Mouse (Mus musculus) urinary bladder, postnatal 10 days (tissue): ENCODE results near the gene Spaca4.

Experiments
- DNase-seq: peaks from one replicate; pipeline ENCODE4 v3.0.0; 2022; ENCODE audit warnings: low spot score

Gene Spaca4

DNA sequence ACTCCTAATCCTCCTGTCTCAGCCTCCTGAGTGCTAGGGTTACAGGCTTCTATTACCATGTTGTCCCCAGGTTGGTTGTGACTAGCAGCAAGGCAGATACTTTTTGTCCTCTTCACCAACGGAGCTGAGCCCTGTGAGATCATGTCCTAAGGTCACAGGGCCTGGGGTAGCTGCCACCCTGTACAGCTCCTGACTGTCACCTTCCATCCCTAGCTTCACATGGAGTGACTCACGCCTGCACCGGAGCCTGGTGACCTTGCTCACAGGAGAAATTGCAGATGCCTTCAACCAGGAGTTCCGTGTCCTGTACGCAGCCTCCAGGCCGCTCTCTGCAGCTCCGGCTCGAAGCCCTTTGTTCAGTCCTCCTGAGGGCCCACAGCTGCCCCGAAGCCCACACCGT lies 806 bp upstream of the Spaca4 start:
- DNase-seq: no peak

DNA sequence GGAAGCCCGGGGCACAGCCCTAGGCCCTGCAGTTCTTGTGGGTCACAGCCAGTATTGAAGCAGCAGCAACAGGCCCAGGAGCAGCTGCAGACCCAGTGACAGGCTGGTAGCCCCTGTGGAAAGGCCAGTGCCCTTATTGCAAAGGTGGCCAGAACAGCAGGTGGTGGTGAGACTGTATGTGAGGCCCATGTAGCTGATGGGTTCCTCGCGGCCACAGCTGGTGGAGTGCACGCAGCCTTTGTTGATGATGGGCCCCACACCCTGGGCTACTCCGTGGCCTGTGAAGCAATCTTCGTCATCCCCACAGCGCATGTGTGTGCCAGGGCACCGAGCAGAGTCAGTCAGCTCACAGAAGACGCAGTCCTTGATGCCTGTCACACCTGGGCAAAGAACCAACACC lies 462 bp downstream of the Spaca4 start:
- no peak for DNase-seq

- no peak for DNase-seq
Observed at GRCm38 (mm10) chr7:45723781-45724180, 1.8 kb downstream of the Spaca4 start.

DNA sequence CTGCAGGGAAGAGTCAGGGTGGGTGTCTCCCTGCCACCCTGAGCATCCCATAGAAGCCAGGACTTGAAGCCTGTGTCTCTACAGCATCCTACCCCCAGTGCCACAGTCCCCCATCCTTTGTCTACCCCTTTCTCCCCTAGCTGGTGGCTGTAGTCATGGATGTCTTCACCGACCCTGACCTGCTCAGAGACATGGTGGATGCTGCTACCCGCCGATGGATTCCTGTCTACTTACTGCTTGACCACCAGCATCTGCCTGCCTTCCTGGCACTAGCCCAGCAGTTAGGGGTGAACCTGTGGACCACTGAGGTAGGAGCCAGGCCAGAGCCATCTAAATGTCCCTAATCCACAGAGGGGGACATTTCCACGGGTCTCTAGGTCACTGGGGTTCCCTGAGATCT lies 2.3 kb downstream of the Spaca4 start:
- no peak for DNase-seq

DNA sequence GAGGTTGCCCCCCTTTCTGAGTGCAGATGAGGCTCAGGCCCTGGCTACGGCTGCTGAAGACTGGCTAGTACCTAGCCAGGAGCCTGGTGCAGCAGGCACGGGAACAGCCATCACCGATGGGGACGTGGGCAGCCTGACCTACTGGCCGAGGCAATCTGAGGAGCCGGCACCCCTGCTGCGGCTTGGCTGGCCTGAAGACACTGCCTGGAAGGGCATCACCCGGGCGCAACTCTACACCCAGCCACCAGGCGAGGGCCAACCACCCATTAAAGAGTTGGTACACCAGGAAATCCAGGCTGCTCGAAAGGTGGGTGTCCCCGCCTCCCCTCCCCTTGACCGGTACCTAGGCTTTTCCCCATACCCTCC lies 3.3 kb downstream of the Spaca4 start:
- DNase-seq: no peak

DNA sequence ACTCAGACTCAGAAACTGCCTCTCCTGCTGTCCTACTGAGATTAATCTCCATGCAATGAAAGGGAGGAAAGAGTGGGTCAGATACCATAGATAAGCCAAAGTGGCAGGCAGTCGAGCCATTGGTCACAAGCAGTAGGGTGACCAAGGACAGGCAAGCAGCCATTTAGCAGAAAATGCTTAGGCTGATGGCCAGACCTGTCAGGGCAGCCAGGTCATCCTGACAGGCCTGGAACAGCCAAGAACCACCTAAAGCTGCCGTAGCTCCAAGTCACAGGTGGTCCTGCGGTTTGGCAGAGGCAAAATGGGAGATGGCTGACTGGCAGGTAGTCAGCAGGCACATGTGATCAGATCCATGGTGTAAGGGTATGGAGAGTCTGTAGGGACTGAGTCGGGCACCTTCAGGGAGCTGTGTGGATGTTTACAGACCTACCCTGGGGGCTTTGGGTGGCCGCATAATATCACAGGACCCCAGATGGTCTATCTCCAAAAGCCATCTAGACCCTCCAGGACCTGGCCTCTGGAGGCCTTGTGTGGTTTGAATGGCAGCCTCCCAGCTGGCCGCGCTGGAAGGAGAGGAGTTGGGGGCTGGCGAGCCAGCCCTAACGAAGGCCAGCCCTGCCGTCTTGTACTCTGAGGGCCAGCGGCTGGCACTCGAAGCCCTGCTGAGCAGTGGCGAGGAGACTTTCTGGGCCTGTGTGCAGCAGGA lies 3.8 kb downstream of the Spaca4 start:
- DNase-seq: no peak

DNA sequence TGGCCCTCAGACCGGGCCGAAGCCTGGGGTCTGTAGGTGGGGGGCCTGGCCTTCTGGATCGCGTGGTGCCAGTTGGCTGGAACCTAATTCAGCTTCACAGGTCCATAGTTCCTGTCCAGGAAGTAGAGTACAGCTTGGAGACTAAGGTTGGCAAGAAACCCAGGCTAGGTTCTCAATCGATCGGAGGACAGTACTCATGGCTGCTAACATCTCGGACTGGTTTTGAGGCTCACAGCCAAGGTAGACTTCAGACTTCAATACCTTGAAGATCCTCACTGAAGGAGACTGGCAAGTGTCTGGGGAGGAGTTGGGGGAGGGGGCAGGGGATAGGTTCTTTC lies 4.4 kb downstream of the Spaca4 start:
- DNase-seq: no peak

DNA sequence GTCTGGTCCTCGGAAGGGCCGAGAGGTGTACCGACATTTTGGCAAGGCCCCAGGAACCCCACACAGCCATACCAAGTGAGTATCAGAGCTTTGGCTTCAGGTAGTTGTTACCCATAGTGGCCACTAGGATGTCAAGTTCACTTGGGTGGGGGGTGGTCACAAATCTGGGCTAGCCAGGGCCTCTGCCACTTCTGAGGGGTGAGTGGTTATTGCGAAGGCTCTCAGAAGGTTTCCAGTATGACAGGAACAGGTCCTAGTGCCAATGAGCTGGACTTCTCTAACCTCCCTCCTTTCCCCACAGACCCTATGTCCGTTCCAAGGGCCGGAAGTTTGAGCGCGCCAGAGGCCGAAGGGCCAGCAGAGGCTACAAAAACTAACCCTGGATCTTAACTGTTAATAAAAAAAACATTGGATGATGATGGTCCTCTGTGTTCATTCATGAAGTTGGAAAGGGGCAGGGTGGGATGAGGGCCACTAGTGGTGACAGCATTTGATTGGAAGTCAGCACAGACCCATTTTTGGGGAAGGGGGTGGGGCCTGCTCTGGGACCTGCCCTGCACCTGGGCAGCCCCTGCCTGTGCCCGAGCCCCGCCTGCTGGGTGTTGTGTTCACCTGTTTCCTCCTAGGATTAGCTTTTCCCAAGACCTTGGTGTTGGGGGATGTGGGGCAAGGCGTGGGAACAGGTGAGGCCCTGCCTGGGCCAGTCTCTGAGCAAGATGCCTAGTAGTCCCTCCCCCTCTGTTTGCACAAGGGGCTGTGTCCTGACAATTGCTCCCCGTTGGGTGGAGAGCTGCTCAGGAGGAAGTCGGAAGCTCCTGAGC lies 5.0 kb downstream of the Spaca4 start, which contains the start of gene Fam83e:
Gene Fam83e (plus strand): TSS at position 800 of the 821 bp plus-strand sequence.
- peak; percentile 9 for DNase-seq

- DNase-seq: no peak
Observed at GRCm38 (mm10) chr7:45719738-45720412, 5.7 kb downstream of the Spaca4 start.

DNA sequence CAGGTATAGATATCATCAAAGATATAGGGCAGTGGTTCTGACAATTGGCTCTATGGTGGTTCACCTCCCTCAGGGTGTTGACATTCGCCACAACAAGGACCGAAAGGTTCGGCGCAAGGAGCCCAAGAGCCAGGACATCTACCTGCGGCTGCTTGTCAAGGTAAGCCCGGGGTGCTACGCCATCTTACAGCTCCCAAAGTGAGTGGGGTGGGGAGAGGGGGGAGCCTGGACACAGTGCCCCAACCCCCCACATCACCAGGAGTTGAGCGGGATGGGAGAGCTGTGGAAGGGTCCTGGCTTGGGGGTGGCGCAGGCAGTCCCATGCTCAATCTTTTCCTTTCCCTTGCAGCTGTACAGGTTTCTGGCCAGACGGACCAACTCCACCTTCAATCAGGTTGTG lies 6.4 kb downstream of the Spaca4 start:
- no peak for DNase-seq

GRCm38 (mm10) chr7:45718331-45718730 lies 7.3 kb downstream of the Spaca4 start:
- DNase-seq: peak; percentile 9

DNA sequence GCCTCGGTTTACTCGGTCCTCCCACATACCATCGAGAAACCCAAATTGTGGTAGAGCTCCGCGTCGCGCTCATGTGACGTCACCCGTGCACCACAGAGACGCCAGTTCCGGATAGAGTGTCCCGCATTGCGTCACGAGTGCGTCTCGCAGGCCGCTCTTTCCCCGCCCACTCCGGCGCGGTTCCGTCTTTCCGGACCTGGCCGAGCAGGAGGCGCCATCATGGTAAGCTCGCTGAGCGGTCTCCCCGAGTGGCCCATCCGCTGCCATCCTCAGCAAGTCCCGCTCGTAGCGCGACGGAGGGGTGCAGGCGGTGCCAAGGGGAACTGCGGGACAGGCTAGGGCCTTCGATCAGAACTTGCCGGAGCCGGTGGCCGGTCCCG lies 7.7 kb downstream of the Spaca4 start, which contains the start of gene Sphk2:
Gene Sphk2 (minus strand): TSS at position 85 of the 380 bp plus-strand sequence.
- peak; percentile 97 for DNase-seq

DNA sequence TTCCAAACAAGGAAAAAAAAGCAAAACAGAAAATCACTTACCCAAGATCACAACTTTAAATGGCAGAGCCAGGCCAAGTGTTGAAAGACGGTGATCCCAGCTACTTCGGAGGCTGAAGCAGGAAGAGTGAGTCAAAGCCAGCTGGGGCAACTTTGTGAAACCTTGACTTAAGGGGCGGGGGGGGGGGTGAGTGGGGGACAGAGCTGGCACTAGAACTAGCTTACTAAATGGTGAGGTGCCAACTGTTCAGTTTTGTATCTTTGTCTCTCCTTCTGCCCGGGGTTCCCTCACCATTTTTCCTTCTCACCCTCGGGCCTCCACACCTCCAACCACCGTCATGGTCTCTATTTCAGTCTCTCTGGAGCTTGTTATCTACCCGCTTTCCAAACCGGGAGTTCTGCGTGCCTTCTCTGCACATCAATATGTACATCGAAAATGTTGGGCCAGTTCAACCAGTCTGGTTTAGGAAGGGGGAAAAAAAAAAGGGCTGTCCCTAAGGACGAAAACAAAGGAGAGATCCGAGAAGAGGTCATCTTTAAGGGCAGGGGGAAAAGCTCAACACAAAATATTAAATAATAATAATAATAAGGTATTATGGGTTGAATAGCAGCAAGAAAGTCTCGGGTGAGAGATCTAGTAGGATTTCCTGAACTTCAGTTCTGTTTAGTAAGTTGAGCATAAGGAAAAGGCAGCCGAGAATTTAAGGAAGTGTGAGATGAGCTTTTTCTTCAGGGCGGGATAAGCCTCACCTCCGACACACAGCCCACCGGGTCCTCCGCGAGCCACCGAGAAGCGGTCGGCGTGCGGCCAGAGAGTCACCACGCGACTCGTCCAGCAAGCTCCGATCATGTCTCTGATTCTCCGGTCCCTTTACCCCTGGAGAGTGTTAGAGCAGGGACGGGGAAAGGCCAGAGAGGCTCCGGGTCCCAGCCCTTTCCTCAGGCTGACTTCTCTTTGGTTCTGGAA lies 8.4 kb downstream of the Spaca4 start:
- no peak for DNase-seq

DNA sequence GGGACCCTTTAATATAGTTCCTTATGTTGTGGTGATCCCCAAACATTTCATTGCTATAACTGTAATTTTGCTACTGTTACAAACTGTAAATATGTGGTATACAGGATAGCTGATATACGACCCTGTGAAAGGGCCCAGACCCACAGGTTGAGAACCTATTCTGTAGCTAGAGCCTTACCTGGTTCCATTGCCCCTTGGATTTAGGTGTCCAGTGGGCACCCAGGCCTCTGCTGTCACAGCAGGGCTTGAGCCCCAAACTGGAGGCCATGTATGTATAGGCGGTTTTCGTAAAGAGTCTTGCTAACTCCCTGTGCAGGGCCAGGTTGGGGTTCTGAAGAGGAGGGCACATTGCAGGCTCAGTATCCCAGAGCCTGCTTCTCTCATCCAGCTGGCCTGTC lies 9.2 kb downstream of the Spaca4 start:
- no peak for DNase-seq

DNA sequence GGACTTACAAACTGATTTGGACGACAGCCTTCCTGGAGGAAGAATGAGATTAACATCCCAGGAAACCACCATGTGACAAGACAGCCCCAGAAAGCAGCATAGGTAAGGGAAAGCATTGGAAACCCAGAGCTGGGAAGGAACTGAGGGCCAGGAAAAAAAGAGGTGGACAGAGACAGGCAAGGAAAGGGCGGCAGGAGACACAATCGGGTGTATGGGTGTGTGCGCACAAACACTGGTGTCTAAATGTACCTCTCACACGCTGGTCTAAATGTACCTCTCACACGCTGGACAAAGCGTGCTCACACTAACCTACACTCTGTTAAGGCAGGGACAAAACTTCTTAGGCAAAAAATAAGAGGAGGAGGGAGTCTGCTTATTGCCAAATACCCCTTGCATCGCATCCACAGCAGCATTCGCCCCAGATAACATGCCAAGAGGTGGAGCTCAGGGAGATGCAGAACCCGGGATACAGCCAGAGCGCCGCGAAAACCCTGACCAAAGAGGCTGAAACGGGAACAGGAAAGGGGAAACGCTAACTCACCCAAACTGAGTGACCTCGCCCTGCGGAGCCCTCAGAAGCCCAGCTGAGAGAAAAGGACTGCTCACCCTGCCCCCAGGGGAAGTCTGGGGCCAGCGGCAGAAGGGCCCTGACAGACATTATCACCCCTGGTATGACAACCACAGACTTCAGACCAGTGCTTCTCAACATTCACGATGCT lies 9.7 kb downstream of the Spaca4 start:
- no peak for DNase-seq

DNA sequence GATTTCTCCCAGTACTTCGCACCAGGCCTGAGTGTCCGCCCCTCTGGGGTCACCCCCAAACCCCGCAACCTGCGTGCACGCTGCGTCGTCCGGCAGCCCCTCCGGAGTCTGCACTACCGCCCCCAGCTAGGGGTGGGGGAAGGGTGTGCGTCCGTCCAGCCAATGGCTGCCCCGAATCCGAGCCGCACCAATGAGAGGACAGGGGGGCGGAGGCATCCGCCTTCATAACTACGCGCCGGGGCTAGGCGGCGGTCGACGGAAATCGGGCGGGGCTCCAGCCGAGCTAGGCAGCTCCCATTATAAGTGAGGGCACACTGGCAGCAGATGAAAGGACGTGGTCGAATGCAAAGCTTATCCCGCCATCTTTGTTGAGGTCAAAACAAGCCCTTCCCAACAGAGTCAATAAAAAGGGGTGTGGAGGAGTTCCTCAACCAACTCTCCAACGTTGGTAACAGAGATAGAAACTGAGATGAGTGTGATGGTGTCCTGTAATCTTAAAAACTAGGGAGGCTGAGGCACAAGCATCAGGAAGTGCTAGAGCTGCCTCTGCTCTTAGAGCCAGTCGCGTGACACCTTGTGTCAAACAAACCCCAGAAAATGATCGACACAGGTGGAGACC lies 10.4 kb downstream of the Spaca4 start, which contains the start of gene Rpl18:
Gene Rpl18 (plus strand): TSS at position 368 of the 619 bp plus-strand sequence.
- DNase-seq: peak; percentile 93

DNA sequence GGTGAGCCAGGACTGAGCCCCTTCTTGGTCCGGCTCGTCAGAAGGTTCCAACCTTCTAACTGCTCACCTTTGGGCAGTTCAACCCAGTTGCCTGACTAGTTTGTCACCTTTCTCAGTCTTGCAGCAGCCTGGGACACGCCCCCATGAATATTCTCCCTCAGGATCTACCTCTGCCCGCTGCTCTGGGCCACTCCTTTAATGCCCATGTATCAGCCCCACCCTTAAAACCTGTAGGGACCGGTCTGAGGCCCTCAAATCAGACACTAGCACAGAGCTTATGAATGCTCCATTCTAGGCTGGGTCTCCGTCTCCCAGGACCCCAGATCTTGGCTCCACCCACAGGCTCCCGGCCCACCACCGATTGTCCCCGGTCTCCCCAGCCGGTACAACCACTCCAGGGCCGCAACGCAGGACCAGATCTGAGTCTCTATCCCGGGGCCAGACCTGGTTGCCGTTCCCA lies 11.0 kb downstream of the Spaca4 start:
- DNase-seq: no peak

DNA sequence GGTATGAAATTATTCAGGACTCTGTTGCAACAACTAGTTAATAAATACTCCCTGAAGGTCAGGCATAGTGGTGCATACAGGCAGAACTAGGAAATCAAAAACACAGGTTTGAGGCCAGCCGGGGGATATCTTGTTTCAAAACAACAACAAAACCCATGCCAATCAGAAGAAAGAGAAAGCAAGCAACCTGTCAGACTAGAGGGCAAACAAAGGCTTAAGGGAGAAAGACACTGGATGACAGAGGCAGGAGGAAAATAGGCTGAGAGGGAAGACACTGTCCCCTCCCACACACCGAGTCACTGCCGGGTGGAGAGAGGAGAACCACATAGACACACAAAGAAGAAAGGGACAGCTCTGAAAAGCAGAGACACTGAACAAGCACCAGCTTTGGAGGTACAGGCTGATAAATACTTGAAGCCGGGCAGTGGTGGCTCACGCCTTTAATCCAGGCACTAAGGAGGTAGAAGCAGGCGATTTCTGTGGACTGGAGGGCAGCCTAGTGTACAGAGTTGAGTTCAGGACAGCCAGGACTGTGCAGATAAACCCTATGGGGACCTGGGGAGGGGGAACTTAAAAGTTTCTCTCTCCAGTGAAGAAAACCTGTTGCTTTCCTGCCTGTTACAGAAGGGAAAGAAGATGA lies 11.6 kb downstream of the Spaca4 start:
- no peak for DNase-seq

DNA sequence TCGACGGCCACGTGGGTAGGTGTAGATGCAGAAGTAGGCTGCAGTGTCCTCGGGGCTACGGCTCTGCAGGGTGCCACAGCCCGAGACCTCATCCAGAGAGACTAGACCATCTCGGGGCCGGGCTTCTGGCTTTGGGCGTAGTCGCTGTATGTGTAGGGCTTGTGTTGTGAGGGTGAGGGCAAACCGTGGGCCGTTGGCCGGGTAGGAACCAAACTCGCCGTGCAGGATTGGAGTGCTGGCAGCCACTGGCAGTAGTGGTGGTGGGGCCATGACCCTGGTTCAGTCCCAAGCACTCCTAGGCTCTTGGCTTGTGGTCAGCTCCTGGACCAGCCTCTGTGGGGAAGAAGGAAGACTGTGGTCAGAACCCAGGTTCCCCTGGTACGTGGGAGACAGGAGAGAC lies 12.2 kb downstream of the Spaca4 start:
- no peak for DNase-seq
